ENCODE assay signal across 9 mouse cellular contexts in the genomic region with DNA sequence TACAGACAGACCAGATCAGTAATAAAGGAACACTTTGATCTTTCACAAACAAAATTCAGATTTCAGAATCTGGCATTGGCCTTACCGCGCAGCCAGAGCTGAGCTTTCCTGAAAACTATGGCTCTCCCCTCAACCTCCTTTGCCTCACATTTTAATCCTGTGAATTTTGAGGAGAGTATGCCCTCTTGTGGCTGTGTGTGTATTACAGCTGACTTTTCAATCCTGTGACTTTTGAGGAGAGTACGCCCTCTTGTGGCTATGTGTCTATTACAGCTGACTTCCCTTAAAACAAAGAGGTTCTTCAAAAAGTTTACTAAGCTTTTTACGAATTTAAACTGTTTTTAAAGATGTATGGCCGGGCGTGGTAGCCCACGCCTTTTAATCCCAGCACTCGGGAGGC. TPM values are rescaled to one million over a fixed set of nuclear protein-coding genes. Genes with fewer than 3 reads are reported as not detected.
DNase-seq lines count a peak whose midpoint lies in the region; ATAC-seq lines count a peak whose summit lies in the region.
"Had no signal": no experiment of that assay in that cellular context is flagged by ENCODE, and none has a peak within 500 bp of the region (broad histone marks: within the 10 kb centered on the region; RNA-seq: fewer than 3 reads in every experiment).

No protein-coding gene starts in this region.

- H3K27ac ChIP-seq in forebrain, embryonic 11.5 days (ENCODE audit: low read depth, low read length), result no peak overlapping the region
- no peak overlapping the region for H3K27ac ChIP-seq in forebrain, embryonic 15.5 days (replicated peaks)
- H3K27ac ChIP-seq: neural tube, embryonic 12.5 days had no signal

- no peaks in the 10 kb centered on the region for H3K27me3 ChIP-seq in forebrain, embryonic 11.5 days (ENCODE audit: control insufficient read depth, insufficient read depth, low read length)
- no peaks in the 10 kb centered on the region for H3K27me3 ChIP-seq in forebrain, embryonic 15.5 days
- H3K27me3 ChIP-seq: neural tube, embryonic 12.5 days had no signal

- H3K4me2 ChIP-seq in forebrain, embryonic 11.5 days (ENCODE audit: low read depth, low read length, severe bottlenecking), result no peak overlapping the region
- H3K4me2 ChIP-seq in forebrain, embryonic 15.5 days (replicated peaks), result no peak overlapping the region
- H3K4me2 ChIP-seq: neural tube, embryonic 12.5 days had no signal

- peak; percentile 82 for DNase-seq in forebrain, embryonic 11.5 days (ENCODE audit: low spot score)
- peak; percentile 95 for DNase-seq in adipocyte (ENCODE audit: low spot score)
- peak; percentile 51 to 87 for DNase-seq in heart, adult 9 months (ENCODE audit: low spot score in 2 of 2)
- DNase-seq in layer of hippocampus, postnatal 14 days (ENCODE audit: low spot score in 2 of 2), result peak; percentile 87 to 90
- peak; percentile 81 for DNase-seq in skeletal muscle tissue, adult 2 months (ENCODE audit: low read depth, low spot score)

- peaks cover 7% of the 10 kb centered on the region; the same call in 1 of the 2 replicates for H3K4me1 ChIP-seq in forebrain, embryonic 11.5 days (replicated peaks; ENCODE audit: control insufficient read depth, insufficient read depth, low read length)
- no peaks in the 10 kb centered on the region for H3K4me1 ChIP-seq in forebrain, embryonic 15.5 days

- H3K36me3 ChIP-seq in forebrain, embryonic 11.5 days (ENCODE audit: control insufficient read depth, insufficient read depth, low read length), result no peaks in the 10 kb centered on the region
- peaks cover 10% of the 10 kb centered on the region for H3K36me3 ChIP-seq in forebrain, embryonic 15.5 days

- no peak for ATAC-seq in forebrain, embryonic 11.5 days (replicated peaks; ENCODE audit: low FRiP score)
- no peak for ATAC-seq in forebrain, embryonic 15.5 days (replicated peaks)
- peak; percentile 97 for ATAC-seq in common myeloid progenitor, adult 5-6 weeks (replicated peaks; ENCODE audit: low read depth, poor library complexity, severe bottlenecking)
- peak; percentile 98 for ATAC-seq in megakaryocyte, adult 5-6 weeks (ENCODE audit: poor library complexity, severe bottlenecking)

- H3K9me3 ChIP-seq in forebrain, embryonic 11.5 days (ENCODE audit: control insufficient read depth, low read length), result no peaks in the 10 kb centered on the region
- H3K9me3 ChIP-seq in forebrain, embryonic 15.5 days, result no peaks in the 10 kb centered on the region
- H3K9me3 ChIP-seq: neural tube, embryonic 12.5 days had no signal

- 8% methylated on average over 8 of the region's 8 CpGs for WGBS in forebrain, embryonic 11.5 days
- 13% methylated on average over 8 of the region's 8 CpGs for WGBS in forebrain, embryonic 15.5 days

- H3K4me3 ChIP-seq in forebrain, embryonic 11.5 days (ENCODE audit: low read depth, low read length), result no peak overlapping the region
- H3K4me3 ChIP-seq in forebrain, embryonic 15.5 days, result no peak overlapping the region
- H3K4me3 ChIP-seq: neural tube, embryonic 12.5 days had no signal

- no peak overlapping the region for H3K9ac ChIP-seq in forebrain, embryonic 11.5 days (ENCODE audit: low read length)
- no peak overlapping the region for H3K9ac ChIP-seq in forebrain, embryonic 15.5 days (replicated peaks)
- H3K9ac ChIP-seq: neural tube, embryonic 12.5 days had no signal

RNA-seq across cellular contexts. Expression of gene Jph2, which starts 3.4 kb away (rescaled TPM):
- polyA plus RNA-seq in forebrain, embryonic 11.5 days (2014; fragmentation: Nextera tagmentation; extraction: Ambion mirVana), result 0.08 and 0.25 TPM in 2 replicates
- 0.22 and 0.25 TPM in 2 replicates for polyA plus RNA-seq in forebrain, embryonic 15.5 days (2015; fragmentation: Nextera tagmentation; extraction: Ambion mirVana)
- total RNA-seq in common myeloid progenitor, adult 5-6 weeks (2017), result not detected in 2 replicates
- under 1 TPM; 0.46 to 0.64 TPM for total RNA-seq in layer of hippocampus, postnatal 14 days (2021)
- total RNA-seq in megakaryocyte, adult 5-6 weeks (2015), result not detected in 2 replicates
- not detected in 2 replicates for total RNA-seq in megakaryocyte, adult 5-6 weeks (2017)

RNA-seq across cellular contexts. Expression of gene Oser1, which starts 23.3 kb away (rescaled TPM):
- polyA plus RNA-seq in forebrain, embryonic 11.5 days (2014; fragmentation: Nextera tagmentation; extraction: Ambion mirVana), result 80.7 and 85.5 TPM in 2 replicates
- 75.4 and 79.1 TPM in 2 replicates for polyA plus RNA-seq in forebrain, embryonic 15.5 days (2015; fragmentation: Nextera tagmentation; extraction: Ambion mirVana)
- total RNA-seq in common myeloid progenitor, adult 5-6 weeks (2017), result 95.2 and 99.9 TPM in 2 replicates
- 10 to 100 TPM; 17.8 to 19.5 TPM for total RNA-seq in layer of hippocampus, postnatal 14 days (2021)
- total RNA-seq in megakaryocyte, adult 5-6 weeks (2015), result 85.9 and 98.4 TPM in 2 replicates
- 93.7 and 107 TPM in 2 replicates for total RNA-seq in megakaryocyte, adult 5-6 weeks (2017)

RNA-seq across cellular contexts. Expression of gene Gdap1l1, which starts 37.1 kb away (rescaled TPM):
- 28.8 and 31.1 TPM in 2 replicates for polyA plus RNA-seq in forebrain, embryonic 11.5 days (2014; fragmentation: Nextera tagmentation; extraction: Ambion mirVana)
- 111 and 112 TPM in 2 replicates for polyA plus RNA-seq in forebrain, embryonic 15.5 days (2015; fragmentation: Nextera tagmentation; extraction: Ambion mirVana)
- 0.73 TPM in 1 of 2 replicates, not detected in the other for total RNA-seq in common myeloid progenitor, adult 5-6 weeks (2017)
- 10 to 100 TPM; 76.6 to 80.3 TPM for total RNA-seq in layer of hippocampus, postnatal 14 days (2021)
- total RNA-seq in megakaryocyte, adult 5-6 weeks (2015), result not detected in 2 replicates
- total RNA-seq in megakaryocyte, adult 5-6 weeks (2017), result not detected in 2 replicates

Comparison
In these comparisons a context has a peak if more than half of its experiments do, and no peak if none do; other contexts are left out.
1. ATAC-seq: peak in common myeloid progenitor, adult 5-6 weeks (single experiment) and megakaryocyte, adult 5-6 weeks (single experiment); none in forebrain, embryonic 11.5 days (single experiment) and forebrain, embryonic 15.5 days (single experiment).
2. RNA of gene Gdap1l1, which starts 37.1 kb away (total RNA-seq): 76.6 to 80.3 TPM in layer of hippocampus, postnatal 14 days; 0.73 TPM in common myeloid progenitor, adult 5-6 weeks and not detected in megakaryocyte, adult 5-6 weeks; every median in the first group is over 10 times any median in the second.
3. Peak in every context shown above with its lines, with median percentiles within 50 percentile points of each other: DNase-seq.